Mouse (Mus musculus) kidney, adult 2 months (tissue): ENCODE measurements around the gene Gm4969.

ENCODE experiments used
- CTCF ChIP-seq: fragments of 200-500 bp; conservative IDR thresholded peaks from 2 replicates; pipeline ENCODE4 v1.5.1; 2011; ENCODE audit warnings: low read depth, mild to moderate bottlenecking, control low read depth, low read length, moderate library complexity, mixed read lengths; ENCODE audit not compliant: insufficient read depth, insufficient read length
- POLR2A ChIP-seq: fragments of 200-500 bp; IDR thresholded peaks from one replicate; pipeline ENCODE4 v1.6.1; 2011; ENCODE audit warnings: low read depth, low read length, control low read depth

DNA sequence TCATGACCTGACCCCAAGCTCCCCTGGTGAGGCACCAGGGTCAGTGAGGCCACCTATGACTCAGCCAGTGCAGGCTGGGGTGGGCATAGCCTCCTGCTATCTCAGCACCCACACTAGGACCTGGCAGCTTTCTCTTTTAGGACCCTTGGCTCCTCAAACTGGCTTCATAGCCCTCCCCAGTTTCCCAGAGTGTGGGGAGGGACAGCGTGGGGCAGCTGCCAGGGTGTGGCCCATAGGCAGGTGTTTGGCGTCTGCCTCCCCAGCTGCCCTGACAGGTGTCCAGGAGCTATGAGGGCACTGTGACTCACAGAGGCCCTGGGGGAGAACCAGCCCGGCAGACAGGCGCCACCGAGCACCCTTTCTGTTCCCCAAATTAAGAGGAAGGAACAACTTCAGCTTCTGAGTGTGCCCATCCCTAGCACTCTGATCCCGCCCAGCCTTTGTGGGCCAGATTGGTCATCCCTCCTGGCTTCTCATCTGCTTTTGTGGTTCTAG is 33.8 kb downstream of the Gm4969 start:
- TF ChIP-seq POLR2A: no peak
- TF ChIP-seq CTCF: no peak
